Mouse (Mus musculus) MEL (cell line): ENCODE data around the gene Ostf1. TPM values are rescaled to one million over a fixed set of nuclear protein-coding genes. Genes with fewer than 3 reads are reported as not detected.

Experiments
- DNase-seq: peaks from one replicate; pipeline ENCODE4 v3.0.0; 2011; ENCODE audit warnings: low read depth, low spot score
- H3K27ac ChIP-seq: 2 replicates; pipeline ENCODE4 v1.5.1; 2012; ENCODE audit warnings: low read depth, mild to moderate bottlenecking, control low read depth, low read length, moderate library complexity; ENCODE audit not compliant: control insufficient read depth
- H3K27me3 ChIP-seq, 2 experiments: fragments of 150-350 bp in 1 of 2; sonication (generic) in 1 of 2; 2 replicates each; pipeline ENCODE4 v1.6.1; 2012; ENCODE audit warnings: low read length in 2 of 2, mild to moderate bottlenecking in 2 of 2, improper control_type of control experiment in 1 of 2, moderate library complexity in 1 of 2; ENCODE audit not compliant: insufficient read depth in 2 of 2, control insufficient read depth in 1 of 2
- H3K36me3 ChIP-seq, 2 experiments: 2 replicates each; pipeline ENCODE4 v1.6.1; 2012 to 2014; ENCODE audit warnings: low read length in 2 of 2, improper control_type of control experiment in 1 of 2, inconsistent platforms in 1 of 2, mild to moderate bottlenecking in 1 of 2; ENCODE audit not compliant: insufficient read depth in 2 of 2, control insufficient read depth in 1 of 2
- H3K4me1 ChIP-seq, 2 experiments: fragments of 150-350 bp in 1 of 2; sonication (generic) in 1 of 2; 2 replicates each; pipeline ENCODE4 v1.6.1; 2012; ENCODE audit warnings: low read length in 2 of 2, improper control_type of control experiment in 1 of 2, mild to moderate bottlenecking in 1 of 2; ENCODE audit not compliant: insufficient read depth in 2 of 2, control insufficient read depth in 1 of 2
- H3K4me3 ChIP-seq, 2 experiments: fragments of 150-350 bp in 1 of 2; sonication (generic) in 1 of 2; 2 replicates each; pipeline ENCODE4 v1.5.1; 2012; ENCODE audit warnings: low read depth in 2 of 2, low read length in 2 of 2, mild to moderate bottlenecking in 2 of 2, moderate library complexity in 2 of 2, control low read depth in 1 of 2, improper control_type of control experiment in 1 of 2; ENCODE audit not compliant: control insufficient read depth in 1 of 2, insufficient read depth in 1 of 2
- H3K79me2 ChIP-seq: 2 replicates; pipeline ENCODE4 v1.6.1; 2012; ENCODE audit warnings: mild to moderate bottlenecking, low read length, moderate library complexity; ENCODE audit not compliant: control insufficient read depth, poor library complexity, insufficient read depth
- H3K9ac ChIP-seq: 2 replicates; pipeline ENCODE4 v1.6.1; 2012; ENCODE audit warnings: low read depth, mild to moderate bottlenecking, control low read depth, low read length, moderate library complexity; ENCODE audit not compliant: control insufficient read depth, poor library complexity, severe bottlenecking
- H3K9me3 ChIP-seq: fragments of 150-350 bp; sonication (generic); replicated peaks from 2 replicates; pipeline ENCODE4 v1.6.1; 2012; ENCODE audit warnings: mild to moderate bottlenecking, low read length, improper control_type of control experiment, moderate library complexity; ENCODE audit not compliant: insufficient read depth
- CHD1 ChIP-seq: IDR thresholded peaks from 2 replicates; pipeline ENCODE4 v1.6.1; 2012; ENCODE audit warnings: low read depth, mild to moderate bottlenecking, inconsistent platforms, low read length, improper control_type of control experiment
- E2F4 ChIP-seq: IDR thresholded peaks from 2 replicates; pipeline ENCODE4 v1.6.1; 2011; ENCODE audit warnings: low read depth, low read length, improper control_type of control experiment, borderline replicate concordance
- GABPA ChIP-seq: IDR thresholded peaks from 2 replicates; pipeline ENCODE4 v1.6.1; 2012; ENCODE audit warnings: low read depth, mild to moderate bottlenecking, inconsistent platforms, low read length, improper control_type of control experiment, moderate library complexity
- MAFK ChIP-seq: IDR thresholded peaks from 2 replicates; pipeline ENCODE4 v1.6.1; 2011; ENCODE audit warnings: low read depth, mild to moderate bottlenecking, low read length, improper control_type of control experiment, borderline replicate concordance
- MEF2A ChIP-seq: IDR thresholded peaks from 2 replicates; pipeline ENCODE4 v1.6.1; 2014; ENCODE audit warnings: low read depth, mild to moderate bottlenecking, inconsistent platforms, low read length, improper control_type of control experiment; ENCODE audit not compliant: poor library complexity, insufficient replicate concordance, severe bottlenecking; ENCODE audit errors: extremely low read depth
- MXI1 ChIP-seq: IDR thresholded peaks from 2 replicates; pipeline ENCODE4 v1.6.1; 2011; ENCODE audit warnings: mild to moderate bottlenecking, low read depth, low read length, improper control_type of control experiment
- MYC ChIP-seq: IDR thresholded peaks from 2 replicates; pipeline ENCODE4 v1.6.1; 2011; ENCODE audit warnings: low read depth, mild to moderate bottlenecking, low read length, improper control_type of control experiment, moderate library complexity
- NRF1 ChIP-seq: IDR thresholded peaks from 2 replicates; pipeline ENCODE4 v1.6.1; 2014; ENCODE audit warnings: low read depth, mild to moderate bottlenecking, inconsistent platforms, low read length, improper control_type of control experiment, moderate library complexity; ENCODE audit not compliant: poor library complexity, insufficient read depth, severe bottlenecking
- RCOR1 ChIP-seq: IDR thresholded peaks from 2 replicates; pipeline ENCODE4 v1.6.1; 2012; ENCODE audit warnings: low read depth, mild to moderate bottlenecking, inconsistent platforms, low read length, improper control_type of control experiment
- SMC3 ChIP-seq: IDR thresholded peaks from 2 replicates; pipeline ENCODE4 v1.6.1; 2011; ENCODE audit warnings: low read depth, low read length, improper control_type of control experiment
- TCF12 ChIP-seq: IDR thresholded peaks from 2 replicates; pipeline ENCODE4 v1.6.1; 2014; ENCODE audit warnings: low read depth, mild to moderate bottlenecking, inconsistent platforms, low read length, improper control_type of control experiment, moderate library complexity
- UBTF ChIP-seq: IDR thresholded peaks from 2 replicates; pipeline ENCODE4 v1.6.1; 2012; ENCODE audit warnings: low read depth, mild to moderate bottlenecking, inconsistent platforms, low read length, improper control_type of control experiment, moderate library complexity, borderline replicate concordance; ENCODE audit not compliant: insufficient read depth
- ZC3H11A ChIP-seq: IDR thresholded peaks from 2 replicates; pipeline ENCODE4 v1.6.1; 2012; ENCODE audit warnings: low read depth, mild to moderate bottlenecking, inconsistent platforms, low read length, improper control_type of control experiment
- ZNF384 ChIP-seq: IDR thresholded peaks from 2 replicates; pipeline ENCODE4 v1.6.1; 2012; ENCODE audit warnings: low read depth, mild to moderate bottlenecking, inconsistent platforms, low read length, improper control_type of control experiment
- polyA plus RNA-seq, 2 experiments: library from polyadenylated mRNA; stranded (reverse) in 1 of 2; unstranded in 1 of 2; fragments of >175 nt in 1 of 2; fragments of >200 nt in 1 of 2; gene quantifications; 2 replicates each; pipeline versions ENCODE4 v1.2.1 to v1.2.4; 2012; ENCODE audit warnings: low replicate concordance in 2 of 2, low read depth in 1 of 2; ENCODE audit not compliant: insufficient read length in 2 of 2, insufficient read depth in 1 of 2, missing spikeins in 1 of 2
- total RNA-seq: library from RNA; depleted of rRNA; stranded (reverse); fragments of 300-350 nt; gene quantifications from 2 replicates; pipeline ENCODE4 v1.2.3, GENCODE M21; 2012

Gene Ostf1
- total and polyA plus RNA-seq, 3 experiments = 117 to 162 TPM; not detected in 1

- H3K4me1 ChIP-seq = no peaks in the 10 kb centered on the region
- H3K79me2 ChIP-seq = no peaks in the 10 kb centered on the region
- no peak overlapping the region for H3K4me3 ChIP-seq
- H3K36me3 ChIP-seq = peaks cover 0 to 1% of the 10 kb centered on the region in 2 experiments; a peak in 2 of 4 replicates
- no peak for TF ChIP-seq MAFK
- TF ChIP-seq UBTF = no peak
- no peak for TF ChIP-seq MXI1
- no peak for TF ChIP-seq MEF2A
- no peak for TF ChIP-seq RCOR1
- no peak for TF ChIP-seq TCF12
- TF ChIP-seq CHD1 = no peak
- TF ChIP-seq SMC3 = no peak
- no peak for TF ChIP-seq NRF1
- no peak for TF ChIP-seq ZNF384
- H3K9ac ChIP-seq = no peak overlapping the region
- no peak for DNase-seq
- no peak overlapping the region for H3K27ac ChIP-seq
- H3K9me3 ChIP-seq = no peaks in the 10 kb centered on the region
- no peaks in the 10 kb centered on the region for H3K27me3 ChIP-seq
These were observed 47.9 kb downstream of the Ostf1 start for GRCm38 (mm10) chr19:18583706-18584105.

DNA sequence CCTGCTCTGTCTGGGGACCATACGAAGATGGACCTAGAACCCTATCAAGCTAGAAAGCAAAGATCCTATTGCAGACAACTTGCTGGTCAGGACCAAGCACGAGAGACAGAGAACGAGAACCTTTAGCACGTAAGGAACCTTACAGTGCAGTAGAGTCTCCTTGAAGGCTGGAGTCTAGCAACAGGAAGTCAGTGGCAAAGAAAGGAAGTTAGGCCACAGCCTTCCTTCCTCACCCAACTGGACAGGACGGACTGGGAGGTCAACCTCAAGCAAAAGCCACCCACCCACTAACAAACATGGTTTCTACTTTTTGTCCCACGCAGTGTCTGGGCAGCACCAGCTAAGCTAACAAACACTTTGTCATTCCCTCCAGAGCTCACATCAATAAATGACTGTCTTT, 48.7 kb downstream of the Ostf1 start:
- no peak for DNase-seq
- Histone ChIP-seq H3K4me3 (no peak overlapping the region), H3K27me3 (no peaks in the 10 kb centered on the region), H3K27ac (no peak overlapping the region), H3K9me3 (no peaks in the 10 kb centered on the region), H3K4me1 (no peaks in the 10 kb centered on the region), H3K9ac (no peak overlapping the region), H3K79me2 (no peaks in the 10 kb centered on the region), H3K36me3 (peaks cover 0 to 1% of the 10 kb centered on the region in 2 experiments; a peak in 1 of 4 replicates)
- no peak for TF ChIP-seq NRF1

DNA sequence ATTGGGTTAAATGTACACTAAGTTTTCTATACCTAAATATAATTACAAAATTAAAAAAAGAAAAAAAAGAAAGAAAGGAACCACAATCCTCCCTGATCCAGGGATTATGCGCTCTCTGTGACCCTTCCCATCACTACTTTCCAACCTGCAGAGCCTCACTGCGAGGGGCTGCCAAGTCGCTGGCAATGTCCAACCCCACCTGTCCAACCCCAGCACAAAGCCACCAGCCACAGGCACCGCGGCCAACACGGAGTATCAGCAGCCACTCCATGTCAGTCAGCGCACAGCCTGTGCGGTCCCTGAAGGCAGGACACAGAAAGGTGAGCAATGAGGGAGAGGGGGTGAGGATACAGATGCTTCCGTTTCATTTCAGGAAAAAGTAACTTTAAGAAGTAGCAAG, 49.4 kb downstream of the Ostf1 start:
- DNase-seq = no peak

More for the DNA sequence above, 49.4 kb downstream of the Ostf1 start:
- Histone ChIP-seq H3K36me3 (no peaks in the 10 kb centered on the region), H3K79me2 (no peaks in the 10 kb centered on the region), H3K9ac (no peak overlapping the region), H3K27ac (no peak overlapping the region), H3K4me3 (no peak overlapping the region), H3K4me1 (no peaks in the 10 kb centered on the region), H3K27me3 (no peaks in the 10 kb centered on the region), H3K9me3 (no peaks in the 10 kb centered on the region)
- no peak for TF ChIP-seq CHD1
- TF ChIP-seq ZC3H11A = no peak
- TF ChIP-seq MEF2A = no peak
- no peak for TF ChIP-seq E2F4
- TF ChIP-seq MYC = no peak
- no peak for TF ChIP-seq GABPA
